Mouse (Mus musculus): ENCODE results near the gene Trf. TPM values are rescaled to one million over a fixed set of nuclear protein-coding genes. Genes with fewer than 3 reads are reported as not detected.
A peak's percentile ranks its signal among the peaks of the same experiment; 100 is the strongest.

Trf gene
- 52.0 and 65.5 TPM in 2 replicates for polyA plus RNA-seq (2015; fragmentation: Nextera tagmentation; extraction: Ambion mirVana)

DNA sequence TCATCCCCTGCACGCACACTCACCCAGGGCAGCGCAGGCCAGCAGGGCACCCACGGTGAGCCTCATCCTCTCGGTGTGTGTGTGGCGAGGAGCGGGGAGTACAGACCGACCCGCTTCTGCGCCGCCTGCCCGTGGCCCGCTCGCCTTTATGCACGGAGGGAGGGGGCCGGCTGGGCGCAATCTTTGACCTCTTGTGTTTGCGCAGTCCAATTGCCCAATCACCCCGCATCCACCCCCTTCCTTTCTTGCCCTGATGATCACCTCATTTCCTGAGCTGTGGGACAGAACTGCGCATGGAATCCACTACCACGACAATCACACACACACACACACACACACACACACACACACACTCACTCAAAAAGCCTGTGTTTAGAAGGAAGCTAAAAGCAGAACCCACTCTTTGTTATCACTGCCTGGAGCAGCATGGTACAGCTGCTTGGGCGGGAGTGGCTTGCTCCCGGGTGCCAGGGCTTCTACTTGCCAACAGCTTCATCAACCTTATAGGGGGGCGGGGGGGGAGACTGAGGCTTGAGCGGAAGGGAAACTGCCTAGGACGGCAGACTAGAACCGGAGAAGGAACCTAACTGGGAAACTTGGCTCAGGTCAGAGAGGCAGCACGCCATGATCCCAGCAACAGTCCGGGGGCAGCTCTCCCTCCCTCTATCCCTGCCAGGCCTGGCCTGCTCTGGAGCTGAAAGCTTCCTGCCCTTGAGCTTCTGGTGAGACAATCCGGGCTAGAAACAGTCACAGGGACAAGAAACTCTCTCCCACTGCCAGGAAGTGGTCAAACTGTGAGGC is at the start of gene Trf, which contains the start of gene Gm20425:
Trf (minus strand) TSS at position 294 of the 801 bp plus-strand sequence.
Gm20425 (minus strand) TSS at position 157 of the 801 bp plus-strand sequence.
- Histone ChIP-seq H3K4me2 (replicated peaks; ENCODE audit: low read depth, low read length) (peak within 1 kb of the TSS; percentile 41), H3K4me3 (ENCODE audit: low read length) (peak within 1 kb of the TSS; percentile 4; the same call in 1 of the 2 replicates), H3K27me3 (ENCODE audit: insufficient read depth, low read length) (no peaks in the 10 kb centered on the region), H3K4me1 (ENCODE audit: insufficient read depth, low read length) (0 out of 2 replicates have a peak, but pooled peaks cover 5% of the 10 kb centered on the region), H3K27ac (ENCODE audit: low read length) (0 out of 2 replicates have a peak within 1 kb of the TSS, but pooled peaks have one; percentile 28), H3K9ac (replicated peaks; ENCODE audit: low read length) (peak within 1 kb of the TSS; percentile 48), H3K9me3 (ENCODE audit: low read length) (no peaks in the 10 kb centered on the region), H3K36me3 (ENCODE audit: insufficient read depth, low read length) (no peaks in the 10 kb centered on the region)
- WGBS, result 43% methylated on average over 28 of the region's 29 CpGs
- ATAC-seq (ENCODE audit: low FRiP score, low TSS enrichment), result no peak

DNA sequence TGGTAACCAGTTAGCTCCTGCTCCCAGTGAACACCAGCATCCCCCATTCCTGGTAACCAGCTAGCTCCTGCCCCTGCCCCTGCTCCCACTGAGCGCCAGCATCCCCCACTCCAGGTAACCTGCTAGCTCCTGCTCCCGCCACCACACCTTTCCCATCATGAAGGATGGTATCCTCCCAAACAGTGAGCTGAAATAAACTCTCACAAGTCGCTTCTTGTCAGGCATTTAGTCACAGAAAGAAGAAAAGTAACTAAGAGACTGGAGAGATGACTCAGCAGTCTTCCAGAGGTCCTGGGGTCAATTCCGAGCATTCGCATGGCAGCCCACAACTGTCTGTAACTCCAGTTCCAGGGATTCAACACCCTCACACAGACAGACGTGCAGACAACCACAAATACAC is 46.6 kb upstream of the Trf start:
- 86% methylated on average over 6 of the region's 6 CpGs for WGBS
- Histone ChIP-seq H3K4me2 (replicated peaks; ENCODE audit: low read depth, low read length) (no peak overlapping the region), H3K9me3 (ENCODE audit: low read length) (no peaks in the 10 kb centered on the region), H3K9ac (replicated peaks; ENCODE audit: low read length) (no peak overlapping the region), H3K4me1 (ENCODE audit: insufficient read depth, low read length) (no peaks in the 10 kb centered on the region), H3K4me3 (ENCODE audit: low read length) (no peak overlapping the region), H3K27ac (ENCODE audit: low read length) (no peak overlapping the region), H3K36me3 (ENCODE audit: insufficient read depth, low read length) (no peaks in the 10 kb centered on the region), H3K27me3 (ENCODE audit: insufficient read depth, low read length) (no peaks in the 10 kb centered on the region)
- ATAC-seq (ENCODE audit: low FRiP score, low TSS enrichment), result no peak

DNA sequence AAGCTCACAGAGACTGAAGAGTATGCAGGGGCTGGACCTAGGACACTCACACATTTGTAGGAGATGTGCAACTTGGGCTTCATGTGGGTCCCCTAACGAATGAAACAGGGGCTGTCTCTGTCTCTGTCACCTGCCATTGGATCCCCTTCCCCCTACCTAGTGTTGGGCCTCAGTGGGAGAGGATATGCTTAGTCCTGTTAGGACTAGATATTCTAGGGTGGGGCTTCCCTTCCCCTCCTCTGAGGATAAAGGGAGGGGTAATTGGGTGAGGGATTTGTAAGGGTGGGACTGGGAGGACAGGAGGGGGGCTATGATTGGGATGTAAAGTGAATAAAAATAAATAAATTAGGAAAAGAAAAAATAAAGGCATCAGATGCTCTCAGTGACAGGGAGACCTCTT is 45.4 kb upstream of the Trf start:
- Histone ChIP-seq H3K4me3 (ENCODE audit: low read length) (no peak overlapping the region), H3K9me3 (ENCODE audit: low read length) (no peaks in the 10 kb centered on the region), H3K4me1 (ENCODE audit: insufficient read depth, low read length) (no peaks in the 10 kb centered on the region), H3K36me3 (ENCODE audit: insufficient read depth, low read length) (no peaks in the 10 kb centered on the region), H3K4me2 (replicated peaks; ENCODE audit: low read depth, low read length) (no peak overlapping the region), H3K27me3 (ENCODE audit: insufficient read depth, low read length) (no peaks in the 10 kb centered on the region), H3K9ac (replicated peaks; ENCODE audit: low read length) (no peak overlapping the region), H3K27ac (ENCODE audit: low read length) (no peak overlapping the region)
- 62% methylated on average over 1 of the region's 1 CpGs for WGBS
- no peak for ATAC-seq (ENCODE audit: low FRiP score, low TSS enrichment)

DNA sequence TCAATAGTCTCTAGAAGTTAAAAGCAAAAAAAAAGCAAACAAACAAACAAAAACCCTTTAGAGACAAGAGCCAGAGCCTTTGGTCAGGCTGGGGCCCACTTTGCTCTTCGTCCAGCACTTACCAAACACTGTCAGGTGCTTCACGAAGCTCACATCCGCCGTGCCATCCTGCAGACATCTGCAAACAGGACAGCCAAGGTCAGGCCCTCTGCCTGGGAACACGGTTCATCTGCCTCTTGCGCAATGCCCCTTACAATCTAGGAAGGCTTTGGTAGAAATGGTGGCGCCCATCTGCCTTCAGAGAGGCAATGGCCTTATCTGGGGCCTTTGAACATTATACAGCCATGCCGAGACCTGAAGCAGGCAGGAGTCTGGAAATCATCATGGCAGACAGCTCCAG is 44.6 kb upstream of the Trf start:
- Histone ChIP-seq H3K4me1 (ENCODE audit: insufficient read depth, low read length) (no peaks in the 10 kb centered on the region), H3K27ac (ENCODE audit: low read length) (no peak overlapping the region), H3K4me3 (ENCODE audit: low read length) (no peak overlapping the region), H3K9ac (replicated peaks; ENCODE audit: low read length) (no peak overlapping the region), H3K36me3 (ENCODE audit: insufficient read depth, low read length) (no peaks in the 10 kb centered on the region), H3K9me3 (ENCODE audit: low read length) (no peaks in the 10 kb centered on the region), H3K27me3 (ENCODE audit: insufficient read depth, low read length) (no peaks in the 10 kb centered on the region), H3K4me2 (replicated peaks; ENCODE audit: low read depth, low read length) (no peak overlapping the region)
- WGBS, result 88% methylated on average over 8 of the region's 8 CpGs
- ATAC-seq (ENCODE audit: low FRiP score, low TSS enrichment), result no peak

DNA sequence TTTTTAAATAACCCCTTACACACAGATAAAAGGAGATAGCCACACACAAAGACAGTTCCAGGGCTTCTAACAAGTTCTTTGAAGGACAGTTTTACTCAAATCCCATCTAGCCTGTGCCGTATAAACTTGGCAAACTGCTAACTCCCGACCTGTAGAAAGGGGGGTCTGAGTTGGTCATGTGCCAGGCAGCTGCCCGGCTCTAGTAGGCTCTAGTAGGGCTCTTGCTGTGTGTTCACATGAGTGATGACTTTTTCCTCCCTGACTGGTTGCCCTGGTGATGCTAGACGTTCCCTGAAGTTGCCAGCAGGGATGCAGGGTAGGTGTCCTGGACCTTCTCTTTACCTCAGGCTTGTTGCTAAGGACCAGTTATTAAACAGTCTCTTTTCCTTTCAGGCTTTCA is 40.9 kb upstream of the Trf start:
- WGBS, result 20% methylated on average over 4 of the region's 4 CpGs
- H3K4me3 ChIP-seq (ENCODE audit: low read length), result no peak overlapping the region
- no peaks in the 10 kb centered on the region for H3K36me3 ChIP-seq (ENCODE audit: insufficient read depth, low read length)

DNA sequence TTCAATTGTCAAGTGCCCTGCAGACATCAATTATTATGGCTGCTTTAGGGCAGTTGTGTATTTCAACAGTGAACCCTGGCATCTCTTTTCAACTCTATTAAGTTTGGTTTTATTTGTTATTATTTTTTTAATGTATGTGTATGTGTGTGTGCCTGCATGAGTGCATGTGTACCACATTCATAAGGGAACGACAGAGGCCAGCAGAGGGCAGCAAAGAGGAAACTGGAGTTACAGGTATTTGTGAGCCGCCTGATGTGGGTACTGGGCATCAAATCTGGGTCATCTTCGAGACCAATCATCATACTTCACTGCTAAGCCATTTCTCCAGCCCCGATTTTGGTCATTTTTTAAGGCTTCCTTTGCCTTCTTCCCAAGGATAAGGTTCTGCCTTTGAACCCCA is 35.5 kb upstream of the Trf start:
- H3K9me3 ChIP-seq (ENCODE audit: low read length), result no peaks in the 10 kb centered on the region
- no peaks in the 10 kb centered on the region for H3K27me3 ChIP-seq (ENCODE audit: insufficient read depth, low read length)
- no peak overlapping the region for H3K4me2 ChIP-seq (replicated peaks; ENCODE audit: low read depth, low read length)
- H3K27ac ChIP-seq (ENCODE audit: low read length), result no peak overlapping the region
- WGBS, result 85% methylated on average over 4 of the region's 4 CpGs
- no peaks in the 10 kb centered on the region for H3K4me1 ChIP-seq (ENCODE audit: insufficient read depth, low read length)
- no peak overlapping the region for H3K4me3 ChIP-seq (ENCODE audit: low read length)
- H3K9ac ChIP-seq (replicated peaks; ENCODE audit: low read length), result no peak overlapping the region
- no peak for ATAC-seq (ENCODE audit: low FRiP score, low TSS enrichment)
- no peaks in the 10 kb centered on the region for H3K36me3 ChIP-seq (ENCODE audit: insufficient read depth, low read length)

More for the DNA sequence above, 40.9 kb upstream of the Trf start:
- ATAC-seq (ENCODE audit: low FRiP score, low TSS enrichment), result no peak
- Histone ChIP-seq H3K4me1 (ENCODE audit: insufficient read depth, low read length) (no peaks in the 10 kb centered on the region), H3K27me3 (ENCODE audit: insufficient read depth, low read length) (no peaks in the 10 kb centered on the region), H3K9me3 (ENCODE audit: low read length) (no peaks in the 10 kb centered on the region), H3K9ac (replicated peaks; ENCODE audit: low read length) (no peak overlapping the region), H3K4me2 (replicated peaks; ENCODE audit: low read depth, low read length) (no peak overlapping the region), H3K27ac (ENCODE audit: low read length) (no peak overlapping the region)

DNA sequence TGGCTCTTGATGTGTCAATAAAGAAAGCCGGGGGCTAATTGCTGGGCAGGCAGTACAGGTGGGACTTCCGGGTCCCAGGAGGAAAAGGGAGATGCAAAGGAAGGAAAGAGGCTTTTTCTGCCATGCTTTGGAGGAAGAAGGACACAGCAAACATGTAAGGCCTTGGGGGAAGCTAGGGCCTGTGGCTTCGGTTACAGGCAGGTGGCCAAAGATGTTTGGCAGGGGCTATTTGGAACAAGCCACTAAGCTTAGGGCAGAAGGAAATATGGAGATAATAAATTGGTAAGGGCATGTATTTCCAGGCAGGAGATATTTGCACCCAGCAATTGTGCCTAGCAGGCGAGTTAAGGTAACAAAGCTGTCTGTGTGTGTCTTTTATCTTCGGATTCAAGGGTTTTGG is 22.7 kb upstream of the Trf start:
- Histone ChIP-seq H3K9ac (replicated peaks; ENCODE audit: low read length) (no peak overlapping the region), H3K36me3 (ENCODE audit: insufficient read depth, low read length) (no peaks in the 10 kb centered on the region), H3K27ac (ENCODE audit: low read length) (no peak overlapping the region), H3K4me3 (ENCODE audit: low read length) (no peak overlapping the region), H3K4me2 (replicated peaks; ENCODE audit: low read depth, low read length) (no peak overlapping the region), H3K9me3 (ENCODE audit: low read length) (0 out of 2 replicates have a peak, but pooled peaks cover 5% of the 10 kb centered on the region), H3K27me3 (ENCODE audit: insufficient read depth, low read length) (no peaks in the 10 kb centered on the region), H3K4me1 (ENCODE audit: insufficient read depth, low read length) (no peaks in the 10 kb centered on the region)
- ATAC-seq (ENCODE audit: low FRiP score, low TSS enrichment), result no peak
- WGBS, result 78% methylated on average over 5 of the region's 5 CpGs

DNA sequence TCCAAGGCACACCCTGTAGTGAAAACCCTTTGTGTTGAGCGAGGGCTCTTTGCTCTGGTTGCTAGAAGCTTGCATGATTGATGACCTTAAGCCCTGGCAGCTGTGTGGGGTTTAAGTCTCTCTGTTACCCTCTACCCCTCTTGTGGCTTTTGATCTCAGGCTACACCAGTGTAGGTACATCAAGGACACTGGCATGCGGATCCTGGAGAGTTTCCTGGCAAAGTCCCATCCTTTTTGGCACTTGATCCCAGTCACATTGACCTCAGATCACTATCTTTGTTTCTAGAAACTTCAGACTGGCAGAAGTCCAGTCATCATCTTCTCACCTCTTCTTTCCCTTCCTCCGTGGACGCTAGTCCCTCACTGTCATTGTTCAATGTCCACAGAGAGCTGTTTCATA is 18.4 kb upstream of the Trf start:
- WGBS, result 45% methylated on average over 4 of the region's 4 CpGs

DNA sequence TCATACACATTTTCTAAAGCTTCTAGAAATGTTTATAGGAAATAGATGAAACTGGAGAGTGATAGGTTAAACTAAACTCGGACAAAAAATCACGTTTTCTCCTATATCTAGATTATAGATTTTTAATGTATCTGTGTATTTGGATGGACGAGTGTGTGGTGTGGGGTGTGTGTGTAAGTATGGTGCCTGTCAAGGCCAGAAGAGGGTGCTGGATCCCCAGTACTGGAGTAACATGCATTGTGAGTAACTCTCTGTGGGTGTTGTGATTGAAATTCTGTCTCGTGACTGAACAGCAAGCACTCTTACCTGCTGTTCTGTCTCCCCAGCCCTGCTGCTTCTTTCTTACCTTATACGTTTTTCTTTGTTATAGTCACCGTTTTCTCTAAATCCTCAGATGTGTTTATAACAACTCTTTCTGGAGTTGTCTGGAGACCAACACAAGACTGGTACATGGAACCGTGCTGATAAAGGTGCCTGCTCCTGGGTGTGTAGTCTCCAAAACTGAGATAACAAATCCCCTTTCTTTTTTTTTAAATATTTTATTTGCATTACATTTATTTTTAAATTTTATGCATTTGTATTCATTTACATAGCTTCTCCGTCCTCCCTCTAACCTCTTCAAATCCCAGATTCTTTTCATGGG is 16.4 kb upstream of the Trf start:
- Histone ChIP-seq H3K27ac (ENCODE audit: low read length) (no peak overlapping the region), H3K4me2 (replicated peaks; ENCODE audit: low read depth, low read length) (no peak overlapping the region), H3K4me3 (ENCODE audit: low read length) (no peak overlapping the region), H3K9me3 (ENCODE audit: low read length) (no peaks in the 10 kb centered on the region), H3K36me3 (ENCODE audit: insufficient read depth, low read length) (no peaks in the 10 kb centered on the region), H3K27me3 (ENCODE audit: insufficient read depth, low read length) (no peaks in the 10 kb centered on the region), H3K4me1 (ENCODE audit: insufficient read depth, low read length) (no peaks in the 10 kb centered on the region), H3K9ac (replicated peaks; ENCODE audit: low read length) (no peak overlapping the region)
- 82% methylated on average over 8 of the region's 8 CpGs for WGBS
- no peak for ATAC-seq (ENCODE audit: low FRiP score, low TSS enrichment)

More for the DNA sequence above, 18.4 kb upstream of the Trf start:
- H3K4me3 ChIP-seq (ENCODE audit: low read length), result no peak overlapping the region
- H3K27ac ChIP-seq (ENCODE audit: low read length), result no peak overlapping the region
- H3K27me3 ChIP-seq (ENCODE audit: insufficient read depth, low read length), result no peaks in the 10 kb centered on the region
- H3K36me3 ChIP-seq (ENCODE audit: insufficient read depth, low read length), result no peaks in the 10 kb centered on the region
- H3K4me1 ChIP-seq (ENCODE audit: insufficient read depth, low read length), result no peaks in the 10 kb centered on the region
- no peak for ATAC-seq (ENCODE audit: low FRiP score, low TSS enrichment)
- H3K9ac ChIP-seq (replicated peaks; ENCODE audit: low read length), result no peak overlapping the region
- H3K9me3 ChIP-seq (ENCODE audit: low read length), result 0 out of 2 replicates have a peak, but pooled peaks cover 3% of the 10 kb centered on the region
- H3K4me2 ChIP-seq (replicated peaks; ENCODE audit: low read depth, low read length), result no peak overlapping the region

DNA sequence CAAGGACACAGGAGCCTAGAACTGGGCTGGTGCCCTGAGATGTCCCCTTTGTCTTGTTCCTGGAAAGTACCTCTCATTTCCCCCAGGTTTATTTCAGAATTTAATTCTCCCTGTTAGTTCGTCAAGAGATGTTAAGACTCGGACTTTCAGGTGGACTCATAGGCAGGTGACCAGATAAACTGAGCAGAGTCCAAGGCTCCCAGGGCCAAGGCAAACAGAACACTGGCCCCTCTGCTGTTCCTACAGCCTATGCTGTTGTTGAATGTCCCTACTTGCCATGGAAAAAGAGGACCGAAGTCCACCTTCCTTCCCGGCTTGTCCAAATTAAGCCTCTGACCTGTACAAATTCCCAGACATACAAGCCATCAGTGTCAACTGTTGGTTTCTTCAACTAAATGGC is 13.4 kb upstream of the Trf start:
- ATAC-seq (ENCODE audit: low FRiP score, low TSS enrichment), result no peak
- no peaks in the 10 kb centered on the region for H3K36me3 ChIP-seq (ENCODE audit: insufficient read depth, low read length)
- no peak overlapping the region for H3K27ac ChIP-seq (ENCODE audit: low read length)
- no peaks in the 10 kb centered on the region for H3K9me3 ChIP-seq (ENCODE audit: low read length)
- H3K9ac ChIP-seq (replicated peaks; ENCODE audit: low read length), result no peak overlapping the region
- H3K4me2 ChIP-seq (replicated peaks; ENCODE audit: low read depth, low read length), result no peak overlapping the region
- no peaks in the 10 kb centered on the region for H3K27me3 ChIP-seq (ENCODE audit: insufficient read depth, low read length)
- 90% methylated on average over 4 of the region's 4 CpGs for WGBS
- no peak overlapping the region for H3K4me3 ChIP-seq (ENCODE audit: low read length)
- no peaks in the 10 kb centered on the region for H3K4me1 ChIP-seq (ENCODE audit: insufficient read depth, low read length)
